Mouse (Mus musculus): ENCODE measurements at regions not wholly inside any gene's neighbourhood (a gene's known extent, or its start where the extent isn't known, plus 50 kb on each side); places are given as distances from the start of the nearest gene placed in this dataset.

GRCm38 (mm10) chr5:119059223-119059622, 498.7 kb downstream of the Med13l start:
- Histone ChIP-seq H3K36me3 (ENCODE audit: control insufficient read depth, insufficient read depth, low read length) (no peaks in the 10 kb centered on the region), H3K4me3 (no peak overlapping the region), H3K4me1 (ENCODE audit: control insufficient read depth, insufficient read depth, low read length) (peaks cover 15% of the 10 kb centered on the region), H3K9ac (ENCODE audit: low read depth, low read length) (no peak overlapping the region), H3K27ac (peak overlapping the region; percentile 93), H3K79me2 (replicated peaks; ENCODE audit: control insufficient read depth, insufficient read depth, low read length) (no peaks in the 10 kb centered on the region), H3K27me3 (ENCODE audit: control insufficient read depth, insufficient read depth, low read length) (0 out of 2 replicates have a peak, but pooled peaks cover 2% of the 10 kb centered on the region)
- 84% methylated on average over 2 of the region's 2 CpGs for WGBS
- TF ChIP-seq EP300 (IDR thresholded peaks at IDR 0.05; ENCODE audit: insufficient read depth, low read depth, low read length): no peak
- no peak for TF ChIP-seq CTCF (IDR thresholded peaks at IDR 0.05)
- TF ChIP-seq POLR2A (IDR thresholded peaks at IDR 0.05; ENCODE audit: insufficient read depth, low read depth, low read length): no peak
- intact Hi-C loops (cut with DNase I): loop anchor here (5.0 kb wide), 2 partner anchors 92 to 613 kb away; partner anchors contain the start of gene Tbx3
- no peak for DNase-seq

- peaks cover 13% of the 10 kb centered on the region for H3K4me1 ChIP-seq (ENCODE audit: control insufficient read depth, insufficient read depth, low read length)
- H3K36me3 ChIP-seq (ENCODE audit: control insufficient read depth, insufficient read depth, low read length): no peaks in the 10 kb centered on the region
- no peak for DNase-seq
- 0 out of 2 replicates have a peak, but pooled peaks cover 2% of the 10 kb centered on the region for H3K27me3 ChIP-seq (ENCODE audit: control insufficient read depth, insufficient read depth, low read length)
- no peak overlapping the region for H3K4me3 ChIP-seq
- no peak overlapping the region for H3K27ac ChIP-seq
- 79% methylated on average over 4 of the region's 4 CpGs for WGBS
- H3K9ac ChIP-seq (ENCODE audit: low read depth, low read length): no peak overlapping the region
- TF ChIP-seq CTCF (IDR thresholded peaks at IDR 0.05): no peak
- no peak for TF ChIP-seq EP300 (IDR thresholded peaks at IDR 0.05; ENCODE audit: insufficient read depth, low read depth, low read length)
- TF ChIP-seq POLR2A (IDR thresholded peaks at IDR 0.05; ENCODE audit: insufficient read depth, low read depth, low read length): no peak
- intact Hi-C loops (cut with DNase I): no loop called here
- H3K79me2 ChIP-seq (replicated peaks; ENCODE audit: control insufficient read depth, insufficient read depth, low read length): no peaks in the 10 kb centered on the region
Observed at GRCm38 (mm10) chr5:119060886-119061285, 500.4 kb downstream of the Med13l start.

- H3K79me2 ChIP-seq (replicated peaks; ENCODE audit: control insufficient read depth, insufficient read depth, low read length): no peaks in the 10 kb centered on the region
- H3K36me3 ChIP-seq (ENCODE audit: control insufficient read depth, insufficient read depth, low read length): no peaks in the 10 kb centered on the region
- TF ChIP-seq CTCF (IDR thresholded peaks at IDR 0.05) (no peak), EP300 (IDR thresholded peaks at IDR 0.05; ENCODE audit: insufficient read depth, low read depth, low read length) (no peak), POLR2A (IDR thresholded peaks at IDR 0.05; ENCODE audit: insufficient read depth, low read depth, low read length) (no peak)
- peaks cover 13% of the 10 kb centered on the region for H3K4me1 ChIP-seq (ENCODE audit: control insufficient read depth, insufficient read depth, low read length)
- H3K9ac ChIP-seq (ENCODE audit: low read depth, low read length): no peak overlapping the region
- no peak overlapping the region for H3K4me3 ChIP-seq
- H3K27ac ChIP-seq: no peak overlapping the region
- no peak for DNase-seq
- WGBS: 96% methylated on average over 11 of the region's 11 CpGs
- intact Hi-C loops (cut with DNase I): loop anchor here (2.0 kb wide), 1 partner anchor 22 kb away; no protein-coding TSS in a partner anchor
- 0 out of 2 replicates have a peak, but pooled peaks cover 2% of the 10 kb centered on the region for H3K27me3 ChIP-seq (ENCODE audit: control insufficient read depth, insufficient read depth, low read length)
Observed at GRCm38 (mm10) chr5:119062478-119062877, 502.0 kb downstream of the Med13l start.

GRCm38 (mm10) chr5:119066666-119067065, 506.2 kb downstream of the Med13l start:
- no peak overlapping the region for H3K27ac ChIP-seq
- 78% methylated on average over 6 of the region's 6 CpGs for WGBS
- no peaks in the 10 kb centered on the region for H3K4me1 ChIP-seq (ENCODE audit: control insufficient read depth, insufficient read depth, low read length)
- no peak overlapping the region for H3K4me3 ChIP-seq
- intact Hi-C loops (cut with DNase I): no loop called here
- H3K36me3 ChIP-seq (ENCODE audit: control insufficient read depth, insufficient read depth, low read length): no peaks in the 10 kb centered on the region
- no peak for TF ChIP-seq POLR2A (IDR thresholded peaks at IDR 0.05; ENCODE audit: insufficient read depth, low read depth, low read length)
- no peak for TF ChIP-seq EP300 (IDR thresholded peaks at IDR 0.05; ENCODE audit: insufficient read depth, low read depth, low read length)
- no peak for TF ChIP-seq CTCF (IDR thresholded peaks at IDR 0.05)
- 0 out of 2 replicates have a peak, but pooled peaks cover 2% of the 10 kb centered on the region for H3K27me3 ChIP-seq (ENCODE audit: control insufficient read depth, insufficient read depth, low read length)
- H3K9ac ChIP-seq (ENCODE audit: low read depth, low read length): no peak overlapping the region
- H3K79me2 ChIP-seq (replicated peaks; ENCODE audit: control insufficient read depth, insufficient read depth, low read length): no peaks in the 10 kb centered on the region
- no peak for DNase-seq

- Histone ChIP-seq H3K79me2 (replicated peaks; ENCODE audit: control insufficient read depth, insufficient read depth, low read length) (no peaks in the 10 kb centered on the region), H3K27ac (no peak overlapping the region), H3K4me1 (ENCODE audit: control insufficient read depth, insufficient read depth, low read length) (no peaks in the 10 kb centered on the region), H3K4me3 (no peak overlapping the region), H3K9ac (ENCODE audit: low read depth, low read length) (no peak overlapping the region), H3K36me3 (ENCODE audit: control insufficient read depth, insufficient read depth, low read length) (no peaks in the 10 kb centered on the region), H3K27me3 (ENCODE audit: control insufficient read depth, insufficient read depth, low read length) (no peaks in the 10 kb centered on the region)
- no peak for TF ChIP-seq POLR2A (IDR thresholded peaks at IDR 0.05; ENCODE audit: insufficient read depth, low read depth, low read length)
- no peak for TF ChIP-seq CTCF (IDR thresholded peaks at IDR 0.05)
- TF ChIP-seq EP300 (IDR thresholded peaks at IDR 0.05; ENCODE audit: insufficient read depth, low read depth, low read length): no peak
- WGBS: 66% methylated on average over 10 of the region's 10 CpGs
- DNase-seq: no peak
- intact Hi-C loops (cut with DNase I): no loop called here
Observed at GRCm38 (mm10) chr5:119069765-119070333, 509.4 kb downstream of the Med13l start.

- Histone ChIP-seq H3K79me2 (replicated peaks; ENCODE audit: control insufficient read depth, insufficient read depth, low read length) (no peaks in the 10 kb centered on the region), H3K4me3 (no peak overlapping the region), H3K27me3 (ENCODE audit: control insufficient read depth, insufficient read depth, low read length) (no peaks in the 10 kb centered on the region), H3K36me3 (ENCODE audit: control insufficient read depth, insufficient read depth, low read length) (no peaks in the 10 kb centered on the region), H3K9ac (ENCODE audit: low read depth, low read length) (no peak overlapping the region), H3K4me1 (ENCODE audit: control insufficient read depth, insufficient read depth, low read length) (no peaks in the 10 kb centered on the region), H3K27ac (no peak overlapping the region)
- intact Hi-C loops (cut with DNase I): no loop called here
- no peak for DNase-seq
- TF ChIP-seq CTCF (IDR thresholded peaks at IDR 0.05): no peak
- 93% methylated on average over 14 of the region's 14 CpGs for WGBS
Observed at GRCm38 (mm10) chr5:119072712-119073111, 512.2 kb downstream of the Med13l start.

Data from heart, adult 2 months (tissue).